Mouse (Mus musculus) WW6 (cell line): ENCODE measurements around the gene Ccer2.
A peak's percentile ranks its signal among the peaks of the same experiment; 100 is the strongest.

ENCODE experiments used
- DNase-seq: peaks from one replicate; pipeline ENCODE4 v3.0.0-alpha.2; 2013; ENCODE audit warnings: low read depth, low spot score

The Ccer2 gene

DNA sequence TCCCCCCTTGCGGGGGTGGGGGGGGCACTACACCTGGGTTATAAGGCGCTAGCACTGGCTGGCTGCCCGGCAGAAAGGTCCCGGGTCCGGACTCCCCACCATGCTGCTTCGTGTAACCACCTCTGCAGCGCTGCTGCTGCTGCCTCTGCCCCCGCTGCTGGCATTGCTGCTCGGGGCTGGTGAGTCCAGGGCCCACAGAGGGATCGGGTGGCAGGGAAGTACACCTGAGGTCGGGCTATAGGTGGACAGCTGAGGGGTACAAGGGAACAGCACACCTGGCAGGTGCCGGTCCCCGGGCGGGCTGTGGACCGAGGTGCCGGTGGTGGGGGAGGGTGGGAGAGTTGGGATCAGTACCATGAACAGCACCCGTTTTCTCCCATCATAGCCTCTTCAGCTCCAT lies at the start of gene Ccer2:
Gene Ccer2 (plus strand): TSS at position 96 of the 400 bp plus-strand sequence.
- DNase-seq: no peak

DNA sequence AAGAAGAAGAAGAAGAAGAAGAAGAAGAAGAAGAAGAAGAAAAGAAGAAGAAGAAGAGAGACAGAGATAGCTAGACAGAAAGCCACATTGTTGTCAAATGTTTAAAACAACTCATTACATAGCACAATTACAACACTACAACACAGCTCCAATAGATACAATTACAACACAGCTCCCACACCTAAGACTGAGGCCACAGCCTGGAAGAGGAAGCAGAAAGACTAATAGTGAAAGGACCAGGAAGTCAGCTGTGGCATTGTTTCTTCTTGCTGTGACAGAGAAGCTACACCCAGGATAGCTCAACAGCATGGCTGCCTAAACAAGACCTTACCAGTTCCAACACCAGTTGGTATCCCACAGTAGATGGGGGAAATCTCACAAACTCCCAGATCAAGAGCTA lies 46.5 kb upstream of the Ccer2 start:
- no peak for DNase-seq

DNA sequence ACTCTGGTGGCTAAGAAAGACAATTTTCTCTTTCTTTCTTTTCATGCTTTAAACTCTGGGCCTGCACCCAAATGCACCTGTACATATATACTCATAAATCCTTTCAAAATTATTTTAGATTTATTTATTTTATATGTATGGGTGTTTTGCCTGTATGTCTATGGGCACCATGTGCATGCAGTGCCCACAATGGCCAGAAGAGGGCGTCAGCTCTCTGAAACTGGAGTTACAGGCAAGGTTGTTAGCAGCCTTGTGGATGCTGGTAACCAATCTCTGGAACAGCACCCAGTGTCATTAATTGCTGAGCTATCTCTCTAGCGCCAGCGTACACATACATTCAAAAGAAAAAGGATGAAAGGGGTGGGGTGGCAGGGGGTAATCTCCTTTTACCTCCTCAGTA lies 45.0 kb upstream of the Ccer2 start:
- DNase-seq: no peak

DNA sequence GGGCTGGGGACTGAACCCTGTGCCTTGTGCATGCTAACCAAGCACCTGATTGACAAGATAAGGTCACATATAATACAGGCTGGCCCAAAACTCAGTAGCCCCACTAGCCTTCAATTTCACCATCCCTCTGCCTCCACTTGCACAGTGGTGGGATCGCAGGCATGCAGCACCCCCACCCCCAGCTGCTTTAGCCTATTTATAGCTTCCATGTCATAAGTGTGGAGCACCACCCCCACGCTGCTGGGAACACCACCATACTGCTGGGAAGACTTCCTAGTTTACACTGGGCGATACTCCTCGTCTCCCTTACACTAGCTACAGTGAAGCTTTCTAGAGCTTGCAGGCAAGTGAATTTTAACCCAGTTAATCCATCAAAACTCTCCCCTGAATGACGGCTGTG lies 41.3 kb upstream of the Ccer2 start:
- DNase-seq: no peak

DNA sequence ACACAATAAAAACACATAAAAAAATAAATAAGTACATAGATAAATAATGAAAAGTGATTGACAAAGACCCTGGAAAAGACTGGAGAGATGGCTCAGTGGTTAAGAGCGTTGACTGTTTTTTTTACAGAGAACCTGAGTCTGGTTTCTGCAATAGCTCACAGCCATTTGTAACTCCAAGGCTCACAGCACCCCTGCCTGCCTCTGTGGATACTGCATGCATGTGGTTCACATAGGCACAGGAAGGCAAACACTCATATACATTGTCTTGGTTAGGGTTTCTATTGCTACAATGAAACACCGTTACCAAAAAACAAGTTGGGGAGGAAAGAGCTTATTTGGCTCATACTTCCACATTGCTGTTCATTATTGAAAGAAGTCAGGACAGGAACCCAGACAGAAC lies 40.4 kb upstream of the Ccer2 start:
- no peak for DNase-seq

DNA sequence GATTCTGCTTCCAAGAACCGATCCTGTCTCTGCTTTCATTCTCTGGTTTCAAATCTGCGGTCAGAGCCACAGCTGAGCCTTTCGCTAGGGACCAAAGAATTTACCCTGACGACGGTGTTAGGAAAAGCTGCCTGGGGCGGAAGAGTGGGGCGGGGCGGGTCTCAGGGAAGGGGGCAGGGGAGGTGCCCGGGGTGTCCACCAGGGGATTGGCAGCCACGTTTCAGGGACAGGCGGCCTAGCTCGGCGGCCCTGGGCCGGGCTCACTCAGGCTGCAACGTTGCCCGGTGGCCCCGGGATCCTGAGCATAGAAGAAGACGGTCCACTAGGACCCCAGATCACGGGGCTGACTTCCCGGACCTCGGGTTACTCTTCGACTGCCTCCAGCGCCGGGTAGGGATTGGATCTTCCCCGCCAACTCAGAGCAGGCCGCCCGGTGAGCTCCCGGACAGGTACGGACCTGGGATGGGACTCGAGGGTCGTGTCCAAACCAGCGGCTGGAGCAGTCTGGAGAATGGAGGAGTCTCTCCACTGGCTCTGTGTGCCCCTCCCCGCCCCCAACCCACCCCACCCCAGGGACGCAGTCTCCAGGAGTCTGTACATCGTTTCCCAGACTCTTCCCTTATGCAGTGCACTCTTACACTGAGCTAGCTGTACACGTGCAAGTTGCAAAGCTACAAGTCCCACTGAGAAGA lies 39.2 kb upstream of the Ccer2 start, which contains the start of gene Fbxo17:
Gene Fbxo17 (plus strand): TSS at position 215 of the 692 bp plus-strand sequence.
- no peak for DNase-seq

DNA sequence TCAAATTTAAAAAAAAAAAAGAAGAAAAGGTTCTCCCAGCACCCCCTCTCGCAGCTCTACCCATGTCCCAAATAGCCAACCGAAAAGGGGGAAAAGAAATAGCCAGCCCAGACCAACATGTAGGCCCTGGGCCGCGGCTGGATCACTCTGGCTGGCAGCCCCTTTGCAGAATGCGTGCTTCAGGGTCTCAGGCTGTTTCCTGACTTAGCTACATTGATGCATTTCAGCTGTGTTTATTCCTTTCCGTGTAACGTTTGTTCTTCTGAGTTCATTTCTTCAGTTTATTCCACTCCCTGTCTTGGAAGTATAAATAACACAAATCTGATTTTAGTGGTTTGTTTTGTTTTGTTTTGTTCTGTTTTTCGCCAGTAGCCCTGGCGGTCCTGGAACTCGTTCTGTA lies 38.2 kb upstream of the Ccer2 start:
- DNase-seq: no peak

DNA sequence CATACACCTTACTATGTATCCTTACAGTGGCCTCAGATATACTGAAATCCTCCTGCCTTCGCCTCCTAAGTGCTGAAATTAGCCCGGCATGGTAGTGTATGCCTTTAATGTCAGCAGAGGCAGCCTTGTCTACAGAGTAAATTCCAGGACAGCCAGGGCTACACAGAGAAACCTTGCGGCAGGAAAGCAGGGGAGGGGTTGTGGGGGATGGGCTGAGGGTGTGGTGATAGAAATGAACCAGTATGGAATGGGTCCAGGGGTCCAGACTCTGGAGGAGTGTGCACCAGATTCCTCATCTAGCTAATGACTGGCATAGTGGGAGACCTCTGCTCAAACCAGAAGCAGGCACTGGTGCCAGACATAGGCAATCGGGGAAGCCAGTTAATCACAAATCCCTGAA lies 36.8 kb upstream of the Ccer2 start:
- no peak for DNase-seq

DNA sequence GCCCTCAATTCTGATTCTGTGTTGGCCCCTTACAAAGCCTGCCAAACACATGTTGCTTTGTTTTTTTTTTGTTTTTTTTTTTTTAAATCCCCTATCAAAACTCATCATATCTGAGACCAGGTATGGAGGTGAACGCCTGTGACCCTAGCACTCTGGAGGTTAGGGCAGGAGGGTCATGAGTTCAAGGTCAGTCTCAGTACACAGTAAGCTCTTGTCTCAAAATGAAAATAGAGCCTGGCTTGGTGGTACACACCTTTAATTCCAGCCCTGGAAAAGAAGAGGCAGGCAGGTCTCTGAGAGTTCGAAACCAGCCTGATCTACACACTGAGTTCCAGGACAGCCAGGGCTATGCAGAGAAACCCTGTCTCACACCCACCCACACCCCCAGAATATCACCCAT lies 36.3 kb upstream of the Ccer2 start:
- DNase-seq: no peak

DNA sequence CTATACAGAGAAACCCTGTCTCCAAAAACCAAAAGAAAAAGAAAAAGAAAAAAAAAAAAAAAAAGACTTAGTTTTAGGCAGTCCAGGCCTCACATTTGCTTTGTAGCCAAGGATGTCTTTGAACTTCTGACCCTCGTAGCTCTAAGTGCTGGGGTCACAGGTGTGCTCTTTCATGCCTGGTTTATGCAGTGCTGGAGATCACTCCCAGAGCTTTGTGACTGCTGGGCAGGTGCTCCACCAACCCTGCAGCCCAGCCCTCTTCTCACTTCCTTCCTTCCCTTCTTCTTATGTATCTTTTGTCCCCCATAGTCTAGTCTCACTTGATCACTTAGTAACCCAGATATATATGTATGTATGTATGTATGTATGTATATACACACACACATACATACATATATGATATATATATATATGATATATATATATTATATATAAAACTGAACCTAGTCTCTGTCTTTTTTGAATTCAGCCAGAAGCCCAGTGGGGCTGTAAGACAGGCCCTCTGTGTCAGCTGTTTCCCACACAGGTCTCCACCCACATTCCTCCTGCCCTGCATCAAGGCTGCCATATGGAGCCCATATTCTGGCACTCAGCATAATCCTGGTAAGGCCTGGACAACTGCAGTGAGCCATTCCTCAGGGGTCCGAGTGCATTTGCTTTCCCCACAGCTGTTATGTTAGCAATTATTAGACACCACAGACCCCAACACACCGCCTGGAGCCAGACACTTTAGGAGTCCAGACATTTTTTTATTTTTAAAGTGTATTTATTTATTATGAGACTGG lies 35.0 kb upstream of the Ccer2 start:
- DNase-seq: no peak

DNA sequence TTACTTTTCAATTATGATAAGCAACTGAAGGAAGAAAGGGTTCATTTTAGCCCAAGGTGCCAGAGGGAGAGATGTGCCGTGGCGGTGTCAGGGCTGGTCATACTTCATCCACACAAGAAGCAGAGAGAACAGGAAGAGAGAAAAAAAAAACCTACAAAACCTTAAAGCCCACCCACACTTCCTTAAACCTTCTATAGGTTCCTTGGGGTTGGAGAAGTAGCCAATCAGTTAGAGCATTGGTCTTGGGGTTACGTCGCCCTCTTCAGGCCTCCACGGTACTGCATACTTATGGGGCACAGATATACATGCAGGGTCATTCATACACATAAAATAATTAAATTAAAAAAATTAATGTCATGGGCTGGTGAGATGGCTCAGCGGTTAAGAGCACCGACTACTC lies 33.9 kb upstream of the Ccer2 start:
- DNase-seq: no peak

DNA sequence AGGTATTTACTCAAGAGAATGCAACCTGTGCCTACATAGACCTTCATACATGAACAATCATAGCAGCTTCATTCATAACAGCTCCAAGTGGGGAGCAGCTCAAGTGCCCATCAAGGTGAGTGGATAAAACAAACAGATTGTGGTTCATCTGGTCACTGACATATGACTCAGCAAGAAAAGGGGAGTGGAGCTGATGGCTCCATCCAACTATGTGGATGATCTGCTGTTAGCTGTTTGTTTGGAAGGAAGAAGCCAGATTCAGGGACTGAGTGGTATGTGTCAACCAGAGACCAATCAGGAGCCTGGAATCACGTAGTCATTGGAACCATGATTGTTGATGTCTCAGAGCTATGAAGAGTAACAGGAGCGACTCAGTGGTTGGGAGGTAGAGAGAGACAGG lies 31.4 kb upstream of the Ccer2 start:
- no peak for DNase-seq

DNA sequence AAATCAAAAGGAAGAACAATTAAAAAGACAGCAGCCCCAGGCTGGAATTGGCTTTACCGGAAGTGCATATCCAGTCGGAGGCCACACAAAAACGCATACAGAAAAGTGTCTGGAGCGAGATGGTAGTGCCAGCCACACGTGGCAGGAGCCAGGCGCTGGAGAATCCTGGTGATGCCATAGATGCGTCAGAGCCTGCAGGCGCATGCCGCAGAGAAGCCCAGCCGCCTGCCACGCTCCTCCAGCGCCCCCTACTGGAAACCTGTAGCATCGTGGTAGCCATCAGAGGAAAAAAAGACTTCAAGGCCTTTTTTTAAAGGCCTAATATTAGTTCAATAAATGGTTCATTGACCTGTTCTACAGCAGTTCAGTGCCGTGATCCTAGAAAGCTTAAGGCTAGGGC lies 29.4 kb upstream of the Ccer2 start:
- DNase-seq: no peak

DNA sequence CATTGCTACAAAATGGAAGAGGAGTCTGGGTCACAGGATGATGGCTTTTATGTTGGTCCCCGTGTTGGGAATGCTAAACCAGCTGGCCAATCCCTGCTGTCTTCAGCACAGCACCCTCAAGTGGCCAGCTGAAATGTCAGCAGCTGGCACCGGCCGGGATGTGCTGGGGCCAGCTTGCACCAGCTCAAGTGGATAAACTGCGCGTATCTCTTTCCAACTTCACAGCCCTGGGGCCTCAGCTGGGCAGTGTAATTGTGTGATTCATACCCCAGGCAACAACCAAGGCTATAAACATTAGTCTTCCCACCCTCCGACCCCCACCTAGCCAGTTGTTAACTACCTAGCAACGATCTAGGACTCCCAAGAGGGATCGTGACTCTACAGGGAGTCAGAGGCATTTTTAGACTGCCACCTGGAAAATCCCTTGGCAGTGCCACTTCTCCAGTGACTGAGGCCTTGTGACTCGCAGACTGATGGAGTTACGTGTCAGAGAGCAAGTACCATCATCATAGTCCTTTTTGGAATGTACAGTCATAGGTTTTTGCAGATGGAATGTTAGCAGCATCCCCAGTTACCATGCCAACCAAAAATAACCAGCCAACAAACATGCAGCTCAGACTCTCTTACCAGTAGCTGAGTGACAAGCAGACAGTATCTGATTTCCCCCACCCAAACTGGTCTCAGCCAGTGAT lies 28.2 kb upstream of the Ccer2 start:
- DNase-seq: no peak

DNA sequence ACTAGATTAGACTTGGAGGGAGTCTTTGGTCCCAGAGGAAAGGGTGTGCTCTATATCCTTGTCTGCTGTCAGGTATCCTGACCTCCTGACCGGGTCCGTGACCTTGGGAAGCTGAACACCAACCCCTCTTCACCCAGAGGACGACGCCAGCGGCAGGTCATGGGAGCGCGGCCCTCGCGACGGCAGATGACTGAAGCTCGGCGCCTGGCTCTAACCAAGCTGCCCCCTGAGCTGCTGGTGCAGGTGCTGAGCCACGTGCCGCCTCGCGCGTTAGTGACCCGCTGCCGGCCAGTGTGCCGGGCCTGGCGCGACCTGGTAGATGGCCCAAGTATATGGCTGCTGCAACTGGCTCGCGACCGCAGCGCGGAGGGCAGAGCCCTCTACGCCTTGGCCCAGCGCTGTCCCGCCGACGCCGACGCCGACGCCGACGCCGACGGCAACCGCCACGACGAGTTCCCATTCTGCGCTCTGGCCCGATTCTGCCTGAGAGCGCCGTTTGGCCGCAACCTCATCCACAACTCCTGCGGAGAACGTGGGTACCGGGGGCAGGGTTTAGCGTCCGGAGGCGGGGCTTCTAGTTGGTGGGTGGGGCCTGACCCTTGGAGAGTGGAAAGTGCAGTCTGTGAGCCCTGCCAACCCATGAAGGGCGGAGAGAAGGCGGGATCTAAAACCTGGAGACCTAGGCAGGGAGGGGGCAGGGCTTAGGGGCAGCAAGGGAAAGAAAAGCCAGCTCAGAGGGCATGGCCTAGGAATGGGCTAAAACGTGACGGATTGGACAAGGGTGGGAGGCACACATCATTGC lies 23.4 kb upstream of the Ccer2 start:
- peak; percentile 89 for DNase-seq

DNA sequence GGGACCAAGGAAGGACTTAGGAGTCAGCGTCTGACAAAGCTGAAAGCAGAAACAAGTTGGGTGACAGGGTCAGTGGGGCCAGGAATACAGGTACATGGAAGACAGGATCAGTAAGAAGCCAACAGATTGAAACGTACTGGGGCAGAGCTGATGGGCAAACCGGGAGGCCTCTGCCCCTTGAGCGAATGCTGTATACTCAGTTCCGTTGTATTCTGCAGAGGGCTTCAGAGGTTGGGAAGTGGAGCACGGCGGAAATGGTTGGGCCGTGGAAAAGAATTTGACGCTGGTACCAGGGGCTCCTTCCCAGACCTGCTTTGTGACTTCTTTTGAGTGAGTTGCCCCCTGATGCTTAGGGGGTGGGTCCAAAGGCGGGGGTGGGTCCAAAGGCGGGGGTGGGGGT lies 22.8 kb upstream of the Ccer2 start:
- DNase-seq: no peak

DNA sequence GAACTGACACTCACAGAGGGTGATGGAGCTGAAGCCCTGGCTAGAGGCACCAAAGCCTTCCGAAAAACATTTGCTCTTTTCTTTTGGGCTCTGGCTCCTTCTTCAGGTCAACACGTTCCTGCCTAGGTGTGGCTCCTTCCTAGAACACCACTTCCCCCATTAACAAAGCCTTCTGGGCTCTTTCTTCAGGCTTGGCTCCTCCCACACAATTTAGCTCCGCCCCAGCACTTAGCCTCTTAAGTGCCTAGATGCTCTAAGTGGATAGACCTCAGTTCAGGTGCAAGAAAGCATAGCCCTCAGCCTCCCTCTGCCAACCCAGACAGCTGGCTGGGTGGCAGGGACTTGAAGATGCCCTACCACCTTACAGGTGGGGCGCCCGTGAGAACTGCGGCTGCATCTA lies 20.3 kb upstream of the Ccer2 start:
- no peak for DNase-seq

DNA sequence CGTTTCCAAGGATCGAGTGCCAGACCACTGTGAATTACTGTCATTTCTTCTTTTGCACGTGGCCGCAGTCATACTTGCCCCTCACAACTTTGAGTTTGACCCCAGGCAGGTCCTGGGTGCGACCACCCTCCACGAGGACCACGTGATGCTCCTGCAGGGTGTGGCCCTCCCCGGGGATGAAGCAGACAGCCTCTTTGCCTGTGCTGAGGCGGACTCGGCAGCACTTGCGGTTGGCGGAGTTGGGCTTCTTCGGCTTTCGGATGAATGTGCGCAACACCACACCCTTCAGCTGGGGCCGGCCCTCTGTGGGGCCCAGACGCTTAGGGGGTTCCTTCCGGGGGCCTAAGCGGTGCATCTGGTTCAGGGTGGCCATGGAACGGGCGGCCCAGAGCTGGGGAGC lies 16.1 kb upstream of the Ccer2 start:
- no peak for DNase-seq

DNA sequence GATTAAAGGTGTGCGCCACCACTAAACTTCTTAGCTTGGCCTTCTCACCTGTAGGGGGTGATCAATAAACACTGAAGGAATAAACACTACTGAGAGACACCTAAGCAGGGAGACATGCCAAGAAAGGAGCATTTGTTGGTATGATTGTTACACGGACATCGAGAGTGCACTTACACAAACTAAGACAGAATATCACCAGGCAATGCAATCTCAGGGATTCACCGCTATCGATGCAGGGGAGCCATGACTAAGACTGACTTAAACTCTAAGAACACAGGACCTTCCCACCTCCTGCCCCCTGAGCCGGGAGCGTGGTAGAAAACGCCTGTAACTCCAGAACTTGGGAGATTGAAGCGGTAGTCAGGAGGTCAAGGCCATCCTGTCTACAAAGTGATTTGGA lies 15.0 kb upstream of the Ccer2 start:
- DNase-seq: no peak

DNA sequence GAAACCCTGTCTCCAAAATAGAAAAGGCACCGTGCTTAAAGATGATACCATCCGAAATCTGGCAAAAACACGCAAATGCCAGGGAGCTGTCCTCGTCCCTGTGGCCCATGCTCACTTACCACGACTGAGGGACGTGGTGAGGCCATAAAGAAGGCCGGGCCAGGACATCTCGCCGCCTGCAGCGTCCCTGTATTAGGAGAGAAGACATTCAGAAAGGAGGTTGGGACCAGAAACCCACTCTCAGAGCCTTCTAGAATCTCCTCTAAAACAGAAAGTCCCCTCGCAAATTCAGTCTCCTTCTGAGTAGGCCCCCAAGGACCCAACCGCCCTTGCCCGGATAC lies 14.6 kb upstream of the Ccer2 start:
- no peak for DNase-seq

DNA sequence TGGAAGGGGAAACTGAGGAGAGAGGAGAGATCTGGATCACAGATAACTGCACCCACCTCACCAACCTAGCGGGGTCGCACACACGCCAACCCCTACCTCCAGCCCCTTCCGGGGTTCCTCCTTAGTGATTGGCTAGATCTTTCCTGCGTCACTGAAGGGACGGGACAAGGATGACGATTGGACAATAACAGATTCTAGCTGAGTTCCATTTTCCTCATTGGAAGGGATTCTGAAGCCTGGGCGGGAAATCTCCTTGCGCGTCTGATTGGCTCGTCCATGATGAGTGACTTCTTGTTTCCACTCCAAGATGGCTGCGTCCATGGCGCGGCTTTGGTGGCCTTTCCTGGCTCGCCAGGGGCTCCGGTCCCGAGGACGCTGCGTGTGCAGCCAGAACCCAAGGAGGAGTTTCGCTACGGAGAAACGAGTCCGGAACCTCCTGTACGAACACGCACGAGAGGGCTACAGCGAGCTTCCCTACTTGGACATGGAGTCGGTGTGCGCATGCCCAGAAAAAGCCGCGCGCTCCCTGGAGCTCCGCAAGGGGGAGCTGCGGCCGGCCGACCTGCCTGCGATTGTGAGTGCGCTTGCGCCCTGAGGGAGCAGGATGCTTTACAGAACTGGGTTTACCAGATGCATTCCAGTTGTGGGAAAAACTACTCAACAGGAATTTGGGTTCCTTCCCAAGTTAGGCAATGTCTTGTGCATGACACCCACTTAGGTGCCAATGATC lies 14.1 kb upstream of the Ccer2 start, which contains the start of the genes Mrps12 and Sars2:
Gene Mrps12 (minus strand): TSS at position 112 of the 730 bp plus-strand sequence.
Gene Sars2 (plus strand): TSS at position 284 of the 730 bp plus-strand sequence.
- DNase-seq: peak; percentile 91
